Comparison of ENCODE assay signal across 8 mouse cellular contexts in the genomic region with DNA sequence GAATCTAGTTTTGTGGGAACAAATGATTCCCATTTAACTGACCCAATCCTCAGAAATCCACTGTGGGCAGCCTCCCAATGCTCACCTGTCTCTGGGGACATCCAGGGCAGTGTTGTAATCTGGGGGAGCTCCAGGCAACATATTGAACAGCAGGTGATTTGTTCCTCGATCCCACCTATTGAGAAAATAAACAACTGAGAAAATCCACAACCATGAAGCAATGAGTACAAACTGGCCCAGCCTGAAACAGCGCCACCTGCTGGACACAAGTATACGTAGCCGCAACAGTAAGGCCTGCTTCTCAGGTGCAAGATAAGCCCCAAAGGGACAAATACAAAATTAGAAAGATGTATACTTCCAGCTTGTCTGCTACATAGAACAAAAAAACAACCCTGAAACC. TPM values are rescaled to one million over a fixed set of nuclear protein-coding genes. Genes with fewer than 3 reads are reported as not detected.
DNase-seq lines count a peak whose midpoint lies in the region; ATAC-seq and TF ChIP-seq lines count a peak whose summit lies in the region.
"Had no signal": no experiment of that assay in that cellular context is flagged by ENCODE, and none has a peak within 500 bp of the region (broad histone marks: within the 10 kb centered on the region; RNA-seq: fewer than 3 reads in every experiment).

No protein-coding gene starts in this region.

- peak; percentile 74 for TF ChIP-seq CTCF in E14TG2a.4 (conservative IDR thresholded peaks at IDR 0.05; ENCODE audit: low read length)

- H3K27ac ChIP-seq in kidney, embryonic 14.5 days (ENCODE audit: low read depth, low read length), result no peak overlapping the region

- DNase-seq in kidney, adult 9 months, result peak; percentile 52
- peak; percentile 44 for DNase-seq in adrenal gland, adult 2 months
- peak; percentile 79 for DNase-seq in embryo, embryonic 11 days
- DNase-seq in large intestine, adult 2 months (ENCODE audit: low read depth, low spot score), result peak; percentile 32
- peak; percentile 79 for DNase-seq in retina, embryonic 14.5 days (ENCODE audit: low spot score)

- no peak for ATAC-seq in kidney, embryonic 14.5 days (ENCODE audit: low FRiP score, low TSS enrichment)

- no peak overlapping the region for H3K9ac ChIP-seq in kidney, embryonic 14.5 days (ENCODE audit: low read depth, low read length)

- H3K27me3 ChIP-seq in kidney, embryonic 14.5 days (ENCODE audit: control insufficient read depth, insufficient read depth, low read length), result no peaks in the 10 kb centered on the region
- H3K27me3 ChIP-seq in E14TG2a.4 (ENCODE audit: insufficient read depth, low read length), result no peaks in the 10 kb centered on the region

- H3K4me1 ChIP-seq in kidney, embryonic 14.5 days (ENCODE audit: control insufficient read depth, insufficient read depth, low read length), result no peaks in the 10 kb centered on the region
- H3K4me1 ChIP-seq in E14TG2a.4 (replicated peaks; ENCODE audit: low read depth, low read length), result peaks cover 13% of the 10 kb centered on the region

- H3K36me3 ChIP-seq in kidney, embryonic 14.5 days (ENCODE audit: control insufficient read depth, insufficient read depth, low read length), result peaks cover 37% of the 10 kb centered on the region
- H3K36me3 ChIP-seq in E14TG2a.4 (ENCODE audit: insufficient read depth, low read length), result peaks cover 49% of the 10 kb centered on the region

- 39% methylated on average over 4 of the region's 4 CpGs for WGBS in kidney, embryonic 14.5 days
- WGBS in large intestine, adult 2 months, result 33% methylated on average over 4 of the region's 4 CpGs

- H3K4me2 ChIP-seq in kidney, embryonic 14.5 days (replicated peaks; ENCODE audit: low read depth, low read length), result no peak overlapping the region

- H3K9me3 ChIP-seq in kidney, embryonic 14.5 days (ENCODE audit: control insufficient read depth, low read length), result no peaks in the 10 kb centered on the region
- no peaks in the 10 kb centered on the region for H3K9me3 ChIP-seq in E14TG2a.4 (ENCODE audit: low read length)

- no peak overlapping the region for H3K4me3 ChIP-seq in kidney, embryonic 14.5 days (ENCODE audit: low read length)
- no peak overlapping the region for H3K4me3 ChIP-seq in E14TG2a.4 (replicated peaks; ENCODE audit: low read length)

RNA-seq across cellular contexts. Expression of gene Ext2, which starts 10.6 kb away (rescaled TPM):
- 67.9 and 111 TPM in 2 replicates for polyA plus RNA-seq in kidney, embryonic 14.5 days (2014; fragmentation: Nextera tagmentation; extraction: Ambion mirVana)
- 10 to 100 TPM; 94.2 to 94.9 TPM for total RNA-seq in adrenal gland, adult 2 months (2021)
- polyA plus RNA-seq in adrenal gland, adult 2 months (2012; rRNA removed), result 33.0 and 43.5 TPM in 2 replicates
- 29.6 and 31.6 TPM in 2 replicates for polyA plus RNA-seq in large intestine, adult 2 months (2012; rRNA removed)

RNA-seq across cellular contexts. Expression of gene Accs, which starts 37.9 kb away (rescaled TPM):
- polyA plus RNA-seq in kidney, embryonic 14.5 days (2014; fragmentation: Nextera tagmentation; extraction: Ambion mirVana), result 7.3 and 10.8 TPM in 2 replicates
- total RNA-seq in adrenal gland, adult 2 months (2021), result 1 to 10 TPM; 8.9 to 9.6 TPM
- polyA plus RNA-seq in adrenal gland, adult 2 months (2012; rRNA removed), result 15.2 and 16.7 TPM in 2 replicates
- 6.0 and 9.2 TPM in 2 replicates for polyA plus RNA-seq in large intestine, adult 2 months (2012; rRNA removed)

RNA-seq across cellular contexts. Expression of gene Accsl, which starts 57.1 kb away (rescaled TPM):
- not detected in 2 replicates for polyA plus RNA-seq in kidney, embryonic 14.5 days (2014; fragmentation: Nextera tagmentation; extraction: Ambion mirVana)
- 1 to 10 TPM in 1 of 2 experiments, under 1 TPM in 1; 0.43 to 1.6 TPM for total RNA-seq in adrenal gland, adult 2 months (2021)
- polyA plus RNA-seq in adrenal gland, adult 2 months (2012; rRNA removed), result not detected in 2 replicates
- polyA plus RNA-seq in large intestine, adult 2 months (2012; rRNA removed), result 0.19 and 0.27 TPM in 2 replicates
- polyA plus RNA-seq: heart, embryonic 14.5 days had no signal
